Mouse (Mus musculus) thymus, adult 2 months (tissue): ENCODE measurements around the gene Dgkk. TPM values are rescaled to one million over a fixed set of nuclear protein-coding genes. Genes with fewer than 3 reads are reported as not detected.
"Not testable (repeated sequence)": the region's sequence is repeated elsewhere in the genome, so short reads cannot be mapped to it uniquely, and the experiment has no call there.

Experiments used
- DNase-seq: peaks from one replicate; pipeline ENCODE4 v3.0.0; 2021
- H3K27ac ChIP-seq: fragments of 200-500 bp; 2 replicates; pipeline ENCODE4 v1.5.1; 2012; ENCODE audit warnings: low read length, control low read depth; ENCODE audit not compliant: control insufficient read depth, insufficient read depth
- H3K27me3 ChIP-seq: fragments of 200-500 bp; 2 replicates; pipeline ENCODE4 v1.6.1; 2012; ENCODE audit warnings: mild to moderate bottlenecking, low read length, moderate library complexity, mixed read lengths; ENCODE audit not compliant: control insufficient read depth, insufficient read depth
- H3K36me3 ChIP-seq: fragments of 200-500 bp; 2 replicates; pipeline ENCODE4 v1.6.1; 2012; ENCODE audit warnings: mild to moderate bottlenecking, low read length, moderate library complexity; ENCODE audit not compliant: control insufficient read depth, insufficient read depth
- H3K4me1 ChIP-seq: fragments of 200-500 bp; replicated peaks from 2 replicates; pipeline ENCODE4 v1.6.1; 2012; ENCODE audit warnings: low read length; ENCODE audit not compliant: control insufficient read depth, insufficient read depth
- H3K4me3 ChIP-seq: fragments of 200-500 bp; 2 replicates; pipeline ENCODE4 v1.5.1; 2012; ENCODE audit warnings: mild to moderate bottlenecking, low read length, control low read depth, moderate library complexity; ENCODE audit not compliant: control insufficient read depth, insufficient read depth
- CTCF ChIP-seq: fragments of 200-500 bp; IDR thresholded peaks from 2 replicates; pipeline ENCODE4 v1.5.1; 2012; ENCODE audit warnings: mild to moderate bottlenecking, control low read depth, low read length, moderate library complexity, borderline replicate concordance; ENCODE audit not compliant: control insufficient read depth, poor library complexity, insufficient read depth; ENCODE audit errors: extremely low read depth
- POLR2A ChIP-seq: fragments of 200-500 bp; IDR thresholded peaks from 2 replicates; pipeline ENCODE4 v1.6.1; 2012; ENCODE audit warnings: mild to moderate bottlenecking, low read length, control low read depth, moderate library complexity; ENCODE audit not compliant: control insufficient read depth, poor library complexity, insufficient read depth; ENCODE audit errors: extremely low read depth
- WGBS: fragments of 180-500 bp; shearing (Covaris S2); methylation state at CpG from one replicate; pipeline ENCODE4 v1.1.7; 2018; 5-methylcytosine and 5-hydroxymethylcytosine counted together
- polyA plus RNA-seq: library from polyadenylated mRNA; depleted of rRNA; stranded (reverse); fragments of >200 nt; gene quantifications from 2 replicates; pipeline ENCODE4 v1.2.3, GENCODE M21; 2012

The Dgkk gene
- polyA plus RNA-seq, 1 experiment: 0.18 TPM

GRCm38 (mm10) chrX:6926224-6926623 is 147.1 kb downstream of the Dgkk start:
- TF ChIP-seq CTCF: no peak
- TF ChIP-seq POLR2A: no peak
- DNase-seq: no peak
- Histone ChIP-seq H3K27me3 (no peaks in the 10 kb centered on the region), H3K36me3 (no peaks in the 10 kb centered on the region), H3K27ac (no peak overlapping the region), H3K4me3 (no peak overlapping the region), H3K4me1 (no peaks in the 10 kb centered on the region)
- WGBS: 85% methylated on average over 4 of the region's 4 CpGs

- H3K36me3 ChIP-seq: no peaks in the 10 kb centered on the region
- H3K27ac ChIP-seq: no peak overlapping the region
- no peak overlapping the region for H3K4me3 ChIP-seq
- no peaks in the 10 kb centered on the region for H3K4me1 ChIP-seq
- TF ChIP-seq CTCF (no peak), POLR2A (no peak)
- peak; percentile 5 for DNase-seq
- H3K27me3 ChIP-seq: no peaks in the 10 kb centered on the region
- WGBS: 23% methylated on average over 3 of the region's 3 CpGs
These were observed 189.5 kb downstream of the Dgkk start for GRCm38 (mm10) chrX:6968598-6968997.

- no peaks in the 10 kb centered on the region for H3K4me1 ChIP-seq
- 79% methylated on average over 1 of the region's 1 CpGs for WGBS
- no peak for TF ChIP-seq CTCF
- TF ChIP-seq POLR2A: no peak
- no peaks in the 10 kb centered on the region for H3K27me3 ChIP-seq
- H3K27ac ChIP-seq: no peak overlapping the region
- no peak for DNase-seq
- no peaks in the 10 kb centered on the region for H3K36me3 ChIP-seq
- H3K4me3 ChIP-seq: no peak overlapping the region
These were observed 192.8 kb downstream of the Dgkk start for GRCm38 (mm10) chrX:6971956-6972355.

GRCm38 (mm10) chrX:6983916-6984315 is 204.8 kb downstream of the Dgkk start:
- not testable (repeated sequence) for DNase-seq, H3K27me3 ChIP-seq, H3K4me1 ChIP-seq, H3K4me3 ChIP-seq, H3K36me3 ChIP-seq, H3K27ac ChIP-seq
- WGBS: 37% methylated on average over 4 of the region's 4 CpGs
